Mouse (Mus musculus): ENCODE results near the gene Cntrl.

DNA sequence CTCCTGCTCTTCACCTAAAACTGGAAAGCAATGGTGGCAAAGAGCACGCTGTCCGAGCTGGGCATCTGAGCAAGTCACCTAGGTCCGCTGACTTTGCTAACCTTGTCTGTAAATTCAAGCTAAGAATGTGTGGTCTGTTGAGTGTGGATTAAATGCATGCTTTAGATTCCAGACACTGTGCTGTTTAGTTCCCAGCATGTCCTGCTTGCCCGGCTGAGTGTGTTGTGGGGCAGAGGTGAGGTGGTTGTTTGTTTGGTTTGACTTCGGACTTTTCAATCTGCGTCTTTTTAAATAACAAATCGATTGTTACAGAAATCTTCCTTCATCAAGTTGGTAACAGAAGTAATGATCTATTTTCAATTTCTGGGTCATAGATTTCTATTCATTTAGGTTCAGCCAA is 48.5 kb downstream of the Cntrl start:
- no peak for TF ChIP-seq MYOD1 (IDR thresholded peaks at IDR 0.05; ENCODE audit: control insufficient read depth in 1 of 3, insufficient read length in 2 of 3, low read depth in 2 of 3)
- TF ChIP-seq POLR2A (IDR thresholded peaks at IDR 0.05; ENCODE audit: insufficient read length, low read depth) = no peak
- TF ChIP-seq MAX (IDR thresholded peaks at IDR 0.05; ENCODE audit: low read depth) = no peak
- TF ChIP-seq CEBPB (IDR thresholded peaks at IDR 0.05; ENCODE audit: insufficient read depth, poor library complexity, severe bottlenecking) = no peak
- no peak for TF ChIP-seq USF1 (IDR thresholded peaks at IDR 0.05; ENCODE audit: low read depth)
- TF ChIP-seq E2F4 (IDR thresholded peaks at IDR 0.05; ENCODE audit: insufficient read depth) = no peak
- TF ChIP-seq POLR2AphosphoS2 (IDR thresholded peaks at IDR 0.05; ENCODE audit: insufficient read length, low read depth) = no peak
- no peak for TF ChIP-seq SRF (IDR thresholded peaks at IDR 0.05; ENCODE audit: control insufficient read depth, insufficient read length, low read depth)
